Mouse (Mus musculus): ENCODE measurements around the gene Rab11fip4.

GRCm38 (mm10) chr11:79669210-79669609 is 78.2 kb downstream of the Rab11fip4 start:
- TF ChIP-seq HCFC1 (IDR thresholded peaks at IDR 0.05; ENCODE audit: borderline replicate concordance, insufficient read depth, low read length) (no peak), MAFK (IDR thresholded peaks at IDR 0.05; ENCODE audit: insufficient read depth, low read depth, low read length) (no peak), CHD2 (IDR thresholded peaks at IDR 0.05; ENCODE audit: low read depth, low read length) (no peak), ZNF384 (IDR thresholded peaks at IDR 0.05; ENCODE audit: low read depth, low read length) (no peak), ZC3H11A (IDR thresholded peaks at IDR 0.05; ENCODE audit: borderline replicate concordance, low read depth, low read length) (no peak)

Data from ES-E14 (cell line).